Mouse (Mus musculus) C2C12 (cell line): ENCODE results near the gene Nenf.

Source experiments
- CEBPB ChIP-seq: IDR thresholded peaks from one replicate; pipeline ENCODE4 v1.6.1; 2011; ENCODE audit warnings: low read depth, mild to moderate bottlenecking, control low read depth, moderate library complexity
- CTCF ChIP-seq: IDR thresholded peaks from one replicate; pipeline ENCODE4 v1.5.1; 2011; ENCODE audit not compliant: control insufficient read depth, insufficient read depth, insufficient read length
- FOSL1 ChIP-seq: IDR thresholded peaks from one replicate; pipeline ENCODE4 v1.8.0; 2011; ENCODE audit warnings: mild to moderate bottlenecking, low read length; ENCODE audit not compliant: poor library complexity, insufficient read depth, severe bottlenecking
- MAX ChIP-seq: IDR thresholded peaks from one replicate; pipeline ENCODE4 v1.6.1; 2011; ENCODE audit warnings: mild to moderate bottlenecking, control low read depth
- MYOD1 ChIP-seq: IDR thresholded peaks from one replicate; pipeline ENCODE4 v1.6.1; 2011; ENCODE audit warnings: low read depth; ENCODE audit not compliant: control insufficient read depth, insufficient read length
- MYOG ChIP-seq: IDR thresholded peaks from one replicate; pipeline ENCODE4 v1.6.1; 2011; ENCODE audit not compliant: control insufficient read depth, insufficient read length; ENCODE audit errors: extremely low read depth
- USF1 ChIP-seq: IDR thresholded peaks from one replicate; pipeline ENCODE4 v1.6.1; 2011; ENCODE audit warnings: low read depth, mild to moderate bottlenecking, control low read depth, moderate library complexity

- no peak for TF ChIP-seq CTCF
- no peak for TF ChIP-seq MYOG
- no peak for TF ChIP-seq MAX
- no peak for TF ChIP-seq CEBPB
- TF ChIP-seq USF1 = no peak
- TF ChIP-seq FOSL1 = no peak
- TF ChIP-seq MYOD1 = no peak
These were observed 46.5 kb upstream of the Nenf start for GRCm38 (mm10) chr1:191364477-191364876.
